Mouse (Mus musculus): Measurements from ENCODE around the gene Tas2r109.
"Not testable (repeated sequence)": the region's sequence is repeated elsewhere in the genome, so short reads cannot be mapped to it uniquely, and the experiment has no call there.

Tas2r109 gene

GRCm38 (mm10) chr6:132980865-132981264, at the start of gene Tas2r109:
Gene Tas2r109, minus strand, starts transcription at chr6:132980965.
- no peak for DNase-seq

- no peak for DNase-seq
Measured at GRCm38 (mm10) chr6:132957819-132958218, 22.9 kb downstream of the Tas2r109 start, which contains the start of gene Tas2r131. Gene Tas2r131, minus strand, starts transcription at chr6:132957919.

GRCm38 (mm10) chr6:132950802-132951201, 30.0 kb downstream of the Tas2r109 start, which contains the start of gene Tas2r129:
Gene Tas2r129, plus strand, starts transcription at chr6:132951102.
- DNase-seq, result no peak

GRCm38 (mm10) chr6:132941376-132941775, 39.4 kb downstream of the Tas2r109 start:
- not testable (repeated sequence) for DNase-seq

Data from lung, postnatal 4 days (tissue).